Mouse (Mus musculus): Measurements from ENCODE around the gene Sox5. TPM values are rescaled to one million over a fixed set of nuclear protein-coding genes. Genes with fewer than 3 reads are reported as not detected.

Sox5 gene
- polyA plus RNA-seq, 1 experiment from 2014 or later: 34.3 TPM

GRCm38 (mm10) chr6:143998201-143998600 is 783.6 kb downstream of the Sox5 start:
- Histone ChIP-seq H3K27me3 (ENCODE audit: control insufficient read depth, insufficient read depth, low read length) (no peaks in the 10 kb centered on the region), H3K4me3 (ENCODE audit: low read depth, low read length) (no peak overlapping the region), H3K9me3 (ENCODE audit: control insufficient read depth, low read length) (no peaks in the 10 kb centered on the region), H3K9ac (ENCODE audit: low read length) (no peak overlapping the region), H3K27ac (ENCODE audit: low read depth, low read length) (no peak overlapping the region), H3K4me1 (ENCODE audit: control insufficient read depth, insufficient read depth, low read length) (peaks cover 3% of the 10 kb centered on the region; the same call in 1 of the 2 replicates), H3K4me2 (ENCODE audit: low read depth) (no peak overlapping the region), H3K36me3 (ENCODE audit: control insufficient read depth, insufficient read depth, low read length) (no peaks in the 10 kb centered on the region)
- no peak for DNase-seq (ENCODE audit: low spot score)
- 53% methylated on average over 13 of the region's 13 CpGs for WGBS
- ATAC-seq (ENCODE audit: insufficient read depth, low FRiP score, low TSS enrichment): no peak

- Histone ChIP-seq H3K4me1 (ENCODE audit: control insufficient read depth, insufficient read depth, low read length) (peaks cover 3% of the 10 kb centered on the region; the same call in 1 of the 2 replicates), H3K27ac (ENCODE audit: low read depth, low read length) (no peak overlapping the region), H3K9ac (ENCODE audit: low read length) (no peak overlapping the region), H3K27me3 (ENCODE audit: control insufficient read depth, insufficient read depth, low read length) (no peaks in the 10 kb centered on the region), H3K4me2 (ENCODE audit: low read depth) (no peak overlapping the region), H3K9me3 (ENCODE audit: control insufficient read depth, low read length) (no peaks in the 10 kb centered on the region), H3K4me3 (ENCODE audit: low read depth, low read length) (no peak overlapping the region), H3K36me3 (ENCODE audit: control insufficient read depth, insufficient read depth, low read length) (no peaks in the 10 kb centered on the region)
- WGBS: 78% methylated on average over 11 of the region's 11 CpGs
- DNase-seq (ENCODE audit: low spot score): no peak
- ATAC-seq (ENCODE audit: insufficient read depth, low FRiP score, low TSS enrichment): peak; percentile 20; the same call in 1 of the 2 replicates
Observed at GRCm38 (mm10) chr6:143997616-143998015, 784.2 kb downstream of the Sox5 start.

DNA sequence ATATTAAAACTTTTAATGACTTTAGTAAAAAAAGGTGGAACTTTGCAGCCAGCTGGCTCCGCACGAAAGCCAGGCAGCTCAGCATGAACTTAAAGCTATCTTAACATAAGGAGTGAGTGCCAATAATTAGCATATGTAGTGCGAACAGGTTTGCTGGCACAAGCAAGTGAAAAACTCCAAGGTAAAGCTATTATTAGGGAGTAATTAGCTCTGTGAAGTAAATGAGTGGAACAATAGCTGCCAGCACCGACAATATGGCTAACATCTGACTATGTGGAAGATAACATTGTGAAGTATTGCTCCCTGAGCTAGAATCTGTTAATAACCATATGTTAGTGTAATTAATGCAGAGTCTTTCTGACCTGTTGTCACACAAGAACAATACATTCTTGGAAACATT is 786.7 kb downstream of the Sox5 start:
- 53% methylated on average over 4 of the region's 4 CpGs for WGBS
- Histone ChIP-seq H3K4me3 (ENCODE audit: low read depth, low read length) (no peak overlapping the region), H3K36me3 (ENCODE audit: control insufficient read depth, insufficient read depth, low read length) (no peaks in the 10 kb centered on the region), H3K4me2 (ENCODE audit: low read depth) (no peak overlapping the region), H3K27me3 (ENCODE audit: control insufficient read depth, insufficient read depth, low read length) (no peaks in the 10 kb centered on the region), H3K27ac (ENCODE audit: low read depth, low read length) (no peak overlapping the region), H3K9me3 (ENCODE audit: control insufficient read depth, low read length) (no peaks in the 10 kb centered on the region), H3K9ac (ENCODE audit: low read length) (no peak overlapping the region), H3K4me1 (ENCODE audit: control insufficient read depth, insufficient read depth, low read length) (peaks cover 3% of the 10 kb centered on the region; the same call in 1 of the 2 replicates)
- ATAC-seq (ENCODE audit: insufficient read depth, low FRiP score, low TSS enrichment) (no peak), DNase-seq (ENCODE audit: low spot score) (no peak)

DNA sequence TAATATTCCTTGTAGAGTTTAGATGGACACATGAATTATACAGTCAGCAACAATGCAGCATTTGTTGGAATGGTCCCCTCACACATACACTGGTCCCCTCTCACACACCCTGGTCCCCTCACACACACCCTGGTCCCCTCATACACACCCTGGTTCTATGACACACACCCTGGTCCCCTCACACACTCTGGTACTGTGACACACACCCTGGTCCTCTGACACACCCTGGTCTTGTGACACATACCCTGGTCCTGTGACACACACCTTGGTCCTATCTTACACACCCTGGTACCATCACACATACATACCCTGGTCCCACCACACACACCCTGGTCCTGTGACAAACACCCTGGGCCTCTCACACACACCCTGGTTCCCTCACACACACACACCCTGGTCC is 794.2 kb downstream of the Sox5 start:
- Histone ChIP-seq H3K27ac (ENCODE audit: low read depth, low read length) (no peak overlapping the region), H3K4me3 (ENCODE audit: low read depth, low read length) (no peak overlapping the region), H3K9me3 (ENCODE audit: control insufficient read depth, low read length) (no peaks in the 10 kb centered on the region), H3K4me1 (ENCODE audit: control insufficient read depth, insufficient read depth, low read length) (no peaks in the 10 kb centered on the region), H3K4me2 (ENCODE audit: low read depth) (no peak overlapping the region), H3K9ac (ENCODE audit: low read length) (no peak overlapping the region), H3K27me3 (ENCODE audit: control insufficient read depth, insufficient read depth, low read length) (no peaks in the 10 kb centered on the region), H3K36me3 (ENCODE audit: control insufficient read depth, insufficient read depth, low read length) (no peaks in the 10 kb centered on the region)
- ATAC-seq (ENCODE audit: insufficient read depth, low FRiP score, low TSS enrichment) (no peak), DNase-seq (ENCODE audit: low spot score) (no peak)

- no peaks in the 10 kb centered on the region for H3K36me3 ChIP-seq (ENCODE audit: control insufficient read depth, insufficient read depth, low read length)
- H3K4me1 ChIP-seq (ENCODE audit: control insufficient read depth, insufficient read depth, low read length): no peaks in the 10 kb centered on the region
- H3K9me3 ChIP-seq (ENCODE audit: control insufficient read depth, low read length): no peaks in the 10 kb centered on the region
- H3K27me3 ChIP-seq (ENCODE audit: control insufficient read depth, insufficient read depth, low read length): no peaks in the 10 kb centered on the region
- H3K4me2 ChIP-seq (ENCODE audit: low read depth): no peak overlapping the region
- H3K9ac ChIP-seq (ENCODE audit: low read length): no peak overlapping the region
- no peak overlapping the region for H3K4me3 ChIP-seq (ENCODE audit: low read depth, low read length)
- WGBS: 96% methylated on average over 8 of the region's 8 CpGs
- DNase-seq (ENCODE audit: low spot score): no peak
- no peak for ATAC-seq (ENCODE audit: insufficient read depth, low FRiP score, low TSS enrichment)
- H3K27ac ChIP-seq (ENCODE audit: low read depth, low read length): no peak overlapping the region
Observed at GRCm38 (mm10) chr6:143980131-143980530, 801.6 kb downstream of the Sox5 start.

DNA sequence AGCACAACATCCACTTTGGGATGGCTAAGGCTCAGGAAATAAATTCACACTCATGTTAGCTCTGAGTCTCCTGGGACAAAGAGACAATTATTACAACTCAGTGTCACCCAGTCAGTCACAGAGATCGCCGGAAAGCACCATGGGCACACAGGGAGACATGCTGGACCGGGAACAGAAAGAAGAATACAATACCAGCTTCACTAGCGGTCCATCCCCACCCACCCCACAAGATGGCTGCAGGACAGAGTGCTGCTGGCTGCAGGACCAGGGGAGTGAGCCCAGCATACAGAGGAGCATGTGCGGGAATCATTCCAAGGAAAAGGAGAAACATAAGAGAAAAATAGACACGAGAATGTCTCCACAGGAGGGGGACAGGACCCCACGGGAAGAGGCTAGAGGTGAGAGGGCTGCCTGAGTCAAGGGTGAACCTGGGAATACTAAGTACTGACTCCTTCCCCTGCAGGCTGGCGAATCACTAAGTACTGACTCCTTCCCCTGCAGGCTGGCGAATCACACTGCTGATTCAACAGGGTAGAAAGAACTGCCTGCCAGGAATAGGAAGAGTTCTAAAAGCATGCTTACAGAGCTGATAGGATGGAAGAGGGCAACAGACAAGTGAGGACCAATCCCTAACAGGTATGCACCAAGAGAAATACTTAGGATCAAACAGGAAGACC is 813.9 kb downstream of the Sox5 start:
- ATAC-seq (ENCODE audit: insufficient read depth, low FRiP score, low TSS enrichment) (no peak), DNase-seq (ENCODE audit: low spot score) (no peak)
- Histone ChIP-seq H3K4me3 (ENCODE audit: low read depth, low read length) (no peak overlapping the region), H3K36me3 (ENCODE audit: control insufficient read depth, insufficient read depth, low read length) (no peaks in the 10 kb centered on the region), H3K27ac (ENCODE audit: low read depth, low read length) (no peak overlapping the region), H3K27me3 (ENCODE audit: control insufficient read depth, insufficient read depth, low read length) (no peaks in the 10 kb centered on the region), H3K9ac (ENCODE audit: low read length) (no peak overlapping the region), H3K4me1 (ENCODE audit: control insufficient read depth, insufficient read depth, low read length) (no peaks in the 10 kb centered on the region), H3K9me3 (ENCODE audit: control insufficient read depth, low read length) (no peaks in the 10 kb centered on the region), H3K4me2 (ENCODE audit: low read depth) (no peak overlapping the region)
- WGBS: 74% methylated on average over 9 of the region's 9 CpGs

- no peak for ATAC-seq (ENCODE audit: insufficient read depth, low FRiP score, low TSS enrichment)
- H3K27me3 ChIP-seq (ENCODE audit: control insufficient read depth, insufficient read depth, low read length): no peaks in the 10 kb centered on the region
- no peak overlapping the region for H3K27ac ChIP-seq (ENCODE audit: low read depth, low read length)
- no peak overlapping the region for H3K4me3 ChIP-seq (ENCODE audit: low read depth, low read length)
- H3K9me3 ChIP-seq (ENCODE audit: control insufficient read depth, low read length): no peaks in the 10 kb centered on the region
- 95% methylated on average over 11 of the region's 11 CpGs for WGBS
- H3K4me1 ChIP-seq (ENCODE audit: control insufficient read depth, insufficient read depth, low read length): no peaks in the 10 kb centered on the region
- no peak overlapping the region for H3K4me2 ChIP-seq (ENCODE audit: low read depth)
- no peaks in the 10 kb centered on the region for H3K36me3 ChIP-seq (ENCODE audit: control insufficient read depth, insufficient read depth, low read length)
- DNase-seq (ENCODE audit: low spot score): no peak
- no peak overlapping the region for H3K9ac ChIP-seq (ENCODE audit: low read length)
Observed at GRCm38 (mm10) chr6:143960487-143960886, 821.3 kb downstream of the Sox5 start.

DNA sequence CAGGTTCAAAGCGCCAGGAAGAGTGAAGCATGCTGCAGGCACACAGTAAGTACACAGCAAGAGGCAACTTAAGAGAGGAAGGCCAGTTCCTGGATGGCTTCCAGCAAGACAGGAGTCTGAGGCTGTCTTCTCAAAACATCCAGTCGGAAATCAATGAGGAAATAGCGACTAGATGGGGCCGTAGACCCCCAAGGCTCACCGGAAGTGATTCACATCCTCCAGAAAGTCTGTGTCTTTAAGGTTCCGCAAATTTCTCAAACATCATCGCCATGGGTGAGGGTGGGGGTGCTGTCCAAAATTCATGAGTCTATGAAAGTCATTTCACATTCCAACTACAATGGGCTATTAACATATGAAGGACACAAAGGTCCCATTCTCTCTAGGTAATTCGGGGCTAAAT is 821.7 kb downstream of the Sox5 start:
- DNase-seq (ENCODE audit: low spot score) (no peak), ATAC-seq (ENCODE audit: insufficient read depth, low FRiP score, low TSS enrichment) (no peak)
- no peaks in the 10 kb centered on the region for H3K27me3 ChIP-seq (ENCODE audit: control insufficient read depth, insufficient read depth, low read length)
- no peaks in the 10 kb centered on the region for H3K9me3 ChIP-seq (ENCODE audit: control insufficient read depth, low read length)
- 87% methylated on average over 8 of the region's 8 CpGs for WGBS
- no peak overlapping the region for H3K4me2 ChIP-seq (ENCODE audit: low read depth)
- H3K27ac ChIP-seq (ENCODE audit: low read depth, low read length): no peak overlapping the region
- H3K4me3 ChIP-seq (ENCODE audit: low read depth, low read length): no peak overlapping the region
- no peaks in the 10 kb centered on the region for H3K36me3 ChIP-seq (ENCODE audit: control insufficient read depth, insufficient read depth, low read length)
- H3K9ac ChIP-seq (ENCODE audit: low read length): no peak overlapping the region
- H3K4me1 ChIP-seq (ENCODE audit: control insufficient read depth, insufficient read depth, low read length): no peaks in the 10 kb centered on the region

DNA sequence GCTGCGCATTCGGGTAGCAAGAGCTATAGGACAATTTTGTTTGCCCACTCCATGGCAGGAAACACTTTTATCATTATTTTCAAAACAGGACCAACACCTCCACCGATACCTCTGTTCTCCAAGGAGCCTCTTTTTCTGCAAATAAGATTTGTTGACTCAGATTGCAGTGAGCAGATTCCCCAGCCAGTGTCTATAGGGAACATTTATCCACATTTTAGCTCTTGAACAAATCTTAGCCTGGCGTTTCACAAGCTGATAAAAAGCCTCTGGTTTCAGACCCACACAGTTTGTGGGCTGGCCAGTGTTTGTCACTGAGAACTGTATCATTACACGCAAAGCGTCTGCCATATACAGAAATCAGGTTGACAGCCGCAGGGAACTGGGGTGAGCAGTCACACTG is 823.4 kb downstream of the Sox5 start:
- Histone ChIP-seq H3K27ac (ENCODE audit: low read depth, low read length) (no peak overlapping the region), H3K36me3 (ENCODE audit: control insufficient read depth, insufficient read depth, low read length) (no peaks in the 10 kb centered on the region), H3K27me3 (ENCODE audit: control insufficient read depth, insufficient read depth, low read length) (no peaks in the 10 kb centered on the region), H3K9me3 (ENCODE audit: control insufficient read depth, low read length) (no peaks in the 10 kb centered on the region), H3K9ac (ENCODE audit: low read length) (no peak overlapping the region), H3K4me2 (ENCODE audit: low read depth) (no peak overlapping the region), H3K4me1 (ENCODE audit: control insufficient read depth, insufficient read depth, low read length) (no peaks in the 10 kb centered on the region), H3K4me3 (ENCODE audit: low read depth, low read length) (no peak overlapping the region)
- no peak for DNase-seq (ENCODE audit: low spot score)
- no peak for ATAC-seq (ENCODE audit: insufficient read depth, low FRiP score, low TSS enrichment)
- WGBS: 94% methylated on average over 7 of the region's 7 CpGs
